Mouse (Mus musculus): ENCODE results near the gene Ddx46.
"Not testable (repeated sequence)": the region's sequence is repeated elsewhere in the genome, so short reads cannot be mapped to it uniquely, and the experiment has no call there.

Gene Ddx46

GRCm38 (mm10) chr13:55634639-55635127 lies at the start of gene Ddx46:
Ddx46 (plus strand) TSS chr13:55635027.
- peak; percentile 87 to 90 for DNase-seq (ENCODE audit: low spot score in 2 of 2)

- no peak for DNase-seq (ENCODE audit: low spot score in 2 of 2)
Measured at GRCm38 (mm10) chr13:55591961-55592490, 42.8 kb upstream of the Ddx46 start.

DNA sequence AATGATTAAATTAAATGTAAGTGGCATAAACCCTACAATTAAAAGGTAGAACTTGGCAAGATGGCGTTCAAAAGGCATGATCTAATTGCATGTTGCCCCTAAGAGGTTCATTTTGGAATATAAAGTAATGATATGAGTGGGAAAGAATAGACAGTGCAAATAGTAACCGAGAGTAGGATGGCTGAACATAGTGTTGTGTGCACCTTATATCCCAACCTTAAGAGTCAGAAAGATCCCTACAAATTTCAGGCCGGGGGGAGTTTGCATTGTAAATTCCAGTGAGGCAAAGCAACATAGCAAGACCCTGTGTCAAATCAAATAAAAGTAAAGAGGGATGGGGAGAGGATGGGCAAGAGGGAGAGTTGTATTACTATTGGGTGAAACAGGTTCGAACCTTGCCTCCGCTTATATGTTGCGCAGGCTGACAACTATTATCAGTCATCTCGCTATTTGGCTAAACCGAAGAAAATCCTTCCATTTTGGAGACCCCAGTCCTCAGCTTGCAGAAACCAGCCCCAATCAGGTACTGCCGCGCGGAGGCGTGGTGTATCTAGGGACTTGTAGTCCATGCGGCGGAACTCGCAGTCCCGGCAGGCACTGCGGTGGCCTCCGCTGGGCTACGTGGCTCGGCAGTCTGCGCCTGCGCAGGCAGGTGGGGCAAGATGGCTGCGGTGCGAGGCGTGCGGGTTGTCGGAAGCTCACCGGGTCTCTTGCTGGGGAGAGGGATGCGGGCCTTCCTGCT lies 42.1 kb upstream of the Ddx46 start:
- DNase-seq (ENCODE audit: low spot score in 2 of 2) = peak; percentile 97 to 98

GRCm38 (mm10) chr13:55593254-55593747 lies 41.5 kb upstream of the Ddx46 start:
- no peak for DNase-seq (ENCODE audit: low spot score in 2 of 2)

- DNase-seq (ENCODE audit: low spot score in 2 of 2) = peak; percentile 65 to 66
Measured at GRCm38 (mm10) chr13:55595375-55595774, 39.5 kb upstream of the Ddx46 start.

GRCm38 (mm10) chr13:55596802-55597201 lies 38.0 kb upstream of the Ddx46 start:
- no peak for DNase-seq (ENCODE audit: low spot score in 2 of 2)

DNA sequence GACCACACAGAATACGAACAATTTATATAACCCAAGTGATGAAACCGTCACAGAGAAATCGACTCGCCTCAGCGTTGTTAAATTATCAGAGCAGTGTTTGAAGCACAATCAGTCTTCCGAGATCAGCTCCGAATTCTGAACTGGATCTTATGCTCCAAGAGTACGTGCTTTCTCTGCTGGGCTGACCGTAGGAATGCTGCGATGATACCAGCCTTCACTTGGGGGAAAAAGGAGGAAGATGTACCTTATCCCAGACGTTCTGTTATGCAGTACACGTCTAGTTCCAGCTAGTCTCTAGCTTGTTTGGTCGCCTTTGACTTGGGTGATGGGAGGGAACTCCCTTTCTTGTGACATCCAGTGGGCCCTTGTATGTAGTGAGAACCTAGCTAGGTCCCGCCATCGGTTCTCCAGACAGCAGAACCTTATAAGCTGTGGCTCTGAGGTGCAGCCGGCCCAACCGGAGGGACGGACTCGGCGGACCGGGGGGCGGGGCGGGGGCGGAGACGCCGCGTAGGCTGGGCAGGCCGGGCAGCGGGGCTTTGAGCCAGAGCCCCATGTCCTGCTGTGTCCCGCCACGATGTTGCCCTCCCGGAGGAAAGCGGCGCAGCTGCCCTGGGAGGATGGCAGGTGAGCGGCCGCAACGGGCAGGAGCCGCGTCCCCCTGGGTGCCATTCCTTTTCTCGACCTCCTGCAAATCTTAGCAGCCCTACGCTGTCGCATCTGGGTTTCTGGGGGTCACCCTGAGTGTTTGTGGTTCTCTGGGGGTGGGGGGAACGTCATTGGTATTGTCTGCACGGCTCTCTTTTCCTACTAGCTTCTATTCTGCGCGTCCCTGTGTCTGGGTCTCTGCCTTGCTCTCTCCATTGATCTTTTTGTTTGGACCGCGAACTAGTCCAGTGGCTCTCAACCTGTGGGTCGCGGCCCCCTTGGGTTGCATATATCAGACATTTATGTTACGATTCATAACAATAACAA lies 35.0 kb upstream of the Ddx46 start, which contains the start of gene B4galt7:
Gene B4galt7, plus strand, starts transcription at position 331 of the 975 bp plus-strand sequence.
- DNase-seq (ENCODE audit: low spot score in 2 of 2) = peak; percentile 82 to 87

DNA sequence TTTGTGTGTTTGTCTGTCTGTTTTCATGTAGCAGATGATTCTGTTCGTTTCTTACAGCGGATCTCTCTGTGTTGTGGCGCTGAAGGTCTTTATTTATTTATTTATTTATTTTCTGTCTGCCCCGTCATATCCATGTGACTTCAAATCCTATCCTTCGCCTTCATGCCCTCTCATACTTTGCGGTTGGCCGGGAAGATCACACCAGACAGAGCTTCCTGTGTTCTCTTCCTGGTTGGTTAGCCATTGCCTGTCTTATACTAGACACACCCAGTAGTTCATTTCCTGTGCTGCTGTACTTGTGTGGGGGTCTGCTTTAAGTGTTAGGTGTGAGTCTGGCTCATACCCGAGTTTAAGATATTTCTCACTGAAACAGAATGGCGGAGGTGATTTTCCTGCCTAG lies 34.2 kb upstream of the Ddx46 start:
- DNase-seq (ENCODE audit: low spot score in 2 of 2) = no peak

GRCm38 (mm10) chr13:55601611-55602010 lies 33.2 kb upstream of the Ddx46 start:
- peak; percentile 92 for DNase-seq (ENCODE audit: low spot score in 2 of 2)

DNA sequence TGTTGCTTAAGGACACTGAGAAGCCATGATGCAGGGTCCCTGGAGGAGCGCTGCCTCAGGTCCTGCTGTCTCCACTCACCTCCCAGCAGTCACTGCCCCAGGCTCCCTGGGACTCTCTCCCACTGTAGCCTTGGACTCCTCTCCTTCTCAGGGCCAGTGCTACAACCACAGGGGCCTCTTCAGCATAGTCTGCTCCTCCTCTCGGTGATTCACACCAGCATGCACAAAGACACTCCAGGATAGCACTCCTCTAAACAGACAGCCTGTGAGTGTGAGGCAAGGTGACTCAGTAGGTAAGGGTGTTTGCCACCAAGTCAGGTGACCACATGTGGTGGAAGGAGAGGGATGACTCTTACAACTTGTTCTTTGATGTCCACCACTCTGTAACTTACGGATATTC lies 30.2 kb upstream of the Ddx46 start:
- no peak for DNase-seq (ENCODE audit: low spot score in 2 of 2)

DNA sequence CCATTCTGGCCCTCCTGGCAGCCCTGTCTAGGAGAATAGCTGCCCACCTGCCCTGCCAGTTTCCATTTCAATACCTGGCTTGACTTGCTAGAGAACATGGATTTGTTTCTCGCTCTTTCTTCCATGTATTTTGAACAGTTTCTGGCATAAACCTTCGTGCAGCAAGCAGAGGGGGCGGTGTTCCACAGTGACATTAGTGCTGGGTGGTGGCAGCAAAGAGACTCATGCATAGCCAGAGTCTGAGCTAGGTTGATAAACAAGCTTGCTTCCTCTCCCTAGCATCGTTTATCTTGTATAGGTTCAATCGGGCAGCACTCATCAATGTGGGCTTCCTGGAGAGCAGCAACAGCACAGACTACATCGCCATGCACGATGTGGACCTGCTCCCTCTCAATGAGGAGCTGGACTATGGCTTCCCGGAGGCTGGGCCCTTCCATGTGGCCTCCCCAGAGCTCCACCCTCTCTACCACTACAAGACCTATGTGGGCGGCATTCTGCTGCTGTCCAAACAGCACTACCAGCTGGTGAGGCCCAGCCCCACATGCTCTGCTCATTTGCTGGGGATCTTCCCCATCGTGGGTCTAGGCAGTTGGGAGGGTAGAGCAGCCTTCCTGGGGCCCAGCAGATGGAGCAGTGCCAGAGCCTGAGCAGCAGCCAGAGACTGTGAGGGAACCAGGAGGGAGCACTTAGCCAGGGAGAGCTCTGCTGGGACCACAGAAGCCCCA lies 27.8 kb upstream of the Ddx46 start:
- DNase-seq (ENCODE audit: low spot score in 2 of 2) = no peak

- no peak for DNase-seq (ENCODE audit: low spot score in 2 of 2)
Measured at GRCm38 (mm10) chr13:55607624-55608006, 27.2 kb upstream of the Ddx46 start.

DNA sequence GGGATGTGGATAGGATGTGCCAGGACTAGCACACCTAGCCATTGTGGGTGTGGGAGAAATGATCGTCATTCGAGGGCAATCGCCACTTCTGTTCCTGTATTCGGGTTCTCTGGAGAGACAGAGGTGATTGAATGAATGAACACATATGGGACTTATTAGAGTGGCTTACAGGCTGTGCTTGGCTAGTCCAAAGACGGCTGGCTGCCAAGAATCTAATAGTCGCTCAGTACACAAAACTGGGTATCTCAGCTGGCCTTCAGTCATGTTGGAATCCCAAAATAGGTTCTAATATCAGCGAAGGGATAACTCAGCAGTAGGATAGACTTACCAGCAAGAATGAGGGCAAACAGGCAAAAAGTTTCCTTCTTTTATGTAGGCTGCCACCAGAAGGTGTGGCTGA lies 22.8 kb upstream of the Ddx46 start:
- DNase-seq (ENCODE audit: low spot score in 2 of 2) = no peak

- DNase-seq (ENCODE audit: low spot score in 2 of 2) = no peak
Measured at GRCm38 (mm10) chr13:55613471-55613870, 21.4 kb upstream of the Ddx46 start.

DNA sequence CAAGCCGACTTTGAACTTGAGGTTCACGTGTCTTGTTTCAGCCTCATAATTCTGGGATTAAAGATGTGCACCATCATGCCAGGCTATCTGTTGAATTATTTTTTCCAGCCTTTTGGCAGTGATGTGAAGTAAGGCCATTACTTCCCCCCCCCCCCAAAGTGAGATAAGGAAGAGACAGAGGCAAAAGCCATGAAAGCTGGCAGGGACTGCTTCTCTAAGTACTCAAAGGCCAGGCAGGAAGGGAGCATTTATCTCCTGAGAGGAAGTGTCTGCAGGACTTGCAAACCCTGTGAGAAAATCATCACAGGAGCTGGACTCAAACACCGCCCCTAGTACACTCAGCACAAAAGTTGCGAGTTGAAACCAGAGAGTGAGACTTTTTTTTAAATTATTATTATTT lies 15.5 kb upstream of the Ddx46 start:
- no peak for DNase-seq (ENCODE audit: low spot score in 2 of 2)

- no peak for DNase-seq (ENCODE audit: low spot score in 2 of 2)
Measured at GRCm38 (mm10) chr13:55620275-55620674, 14.6 kb upstream of the Ddx46 start.

GRCm38 (mm10) chr13:55622156-55622648 lies 12.6 kb upstream of the Ddx46 start:
- not testable (repeated sequence) for DNase-seq (ENCODE audit: low spot score in 2 of 2)

GRCm38 (mm10) chr13:55622649-55623541 lies 11.9 kb upstream of the Ddx46 start, which contains the start of gene Caml:
Caml (plus strand) TSS chr13:55623005.
- DNase-seq (ENCODE audit: low spot score in 2 of 2) = peak; percentile 83 to 91

DNA sequence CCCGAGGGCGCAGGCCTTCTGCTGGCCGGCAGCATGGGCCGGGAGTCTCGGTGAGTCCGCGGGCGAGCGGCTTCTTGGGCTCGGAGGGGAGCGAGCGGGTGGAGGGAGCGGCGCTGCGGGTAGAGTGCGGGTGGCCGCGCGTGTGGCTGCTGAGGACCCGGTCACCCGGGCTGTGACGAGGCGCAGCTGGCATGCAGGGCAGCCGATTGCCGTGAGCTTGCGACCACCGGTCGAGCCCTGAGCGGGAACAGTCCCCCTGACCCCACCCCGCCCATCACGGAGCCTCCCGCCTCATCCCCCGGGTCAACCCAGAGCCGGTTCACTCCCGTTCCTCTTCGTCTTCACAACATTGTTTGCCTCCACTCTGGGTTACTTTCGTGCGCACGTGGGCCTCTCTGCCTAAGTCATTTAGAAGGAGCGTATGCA lies 332 bp downstream of the Ddx46 start:
- no peak for DNase-seq (ENCODE audit: low spot score in 2 of 2)

Data from right cerebral cortex, adult 2 months (tissue).